Mouse (Mus musculus): ENCODE measurements at regions not wholly inside any gene's neighbourhood (a gene's known extent, or its start where the extent isn't known, plus 50 kb on each side); places are given as distances from the start of the nearest gene placed in this dataset.
A peak's percentile ranks its signal among the peaks of the same experiment; 100 is the strongest.
"Not testable (repeated sequence)": the region's sequence is repeated elsewhere in the genome, so short reads cannot be mapped to it uniquely, and the experiment has no call there.

GRCm38 (mm10) chr11:14136142-14136541, 462.9 kb upstream of the Pom121l12 start:
- peak in 1 of 2 experiments; percentile 67 for DNase-seq (ENCODE audit: low spot score in 2 of 2)
- intact Hi-C loops (cut with DNase I), result no loop called here

GRCm38 (mm10) chr11:14142376-14142775, 456.7 kb upstream of the Pom121l12 start:
- intact Hi-C loops (cut with DNase I); DNase-seq (ENCODE audit: low spot score in 2 of 2): not testable (repeated sequence)

- DNase-seq (ENCODE audit: low spot score in 2 of 2), result no peak
- intact Hi-C loops (cut with DNase I), result no loop called here
These were observed 451.4 kb upstream of the Pom121l12 start for GRCm38 (mm10) chr11:14147639-14148038.

GRCm38 (mm10) chr11:14159366-14159765, 439.7 kb upstream of the Pom121l12 start:
- DNase-seq (ENCODE audit: low spot score in 2 of 2), result no peak
- intact Hi-C loops (cut with DNase I), result no loop called here

GRCm38 (mm10) chr11:14169478-14169877, 429.6 kb upstream of the Pom121l12 start:
- DNase-seq (ENCODE audit: low spot score in 2 of 2), result no peak
- intact Hi-C loops (cut with DNase I), result no loop called here

- intact Hi-C loops (cut with DNase I), result no loop called here
These were observed 424.5 kb upstream of the Pom121l12 start for GRCm38 (mm10) chr11:14174594-14174993.

GRCm38 (mm10) chr11:14182020-14182419, 417.1 kb upstream of the Pom121l12 start:
- no peak for DNase-seq (ENCODE audit: low spot score in 2 of 2)
- intact Hi-C loops (cut with DNase I), result no loop called here

More at GRCm38 (mm10) chr11:14174594-14174993, 424.5 kb upstream of the Pom121l12 start:
- DNase-seq (ENCODE audit: low spot score in 2 of 2), result no peak

- intact Hi-C loops (cut with DNase I), result no loop called here
- no peak for DNase-seq (ENCODE audit: low spot score in 2 of 2)
These were observed 416.6 kb upstream of the Pom121l12 start for GRCm38 (mm10) chr11:14182466-14182865.

- intact Hi-C loops (cut with DNase I), result no loop called here
- no peak for DNase-seq (ENCODE audit: low spot score in 2 of 2)
These were observed 415.7 kb upstream of the Pom121l12 start for GRCm38 (mm10) chr11:14183258-14183968.

- intact Hi-C loops (cut with DNase I), result no loop called here
- DNase-seq (ENCODE audit: low spot score in 2 of 2), result no peak
These were observed 404.0 kb upstream of the Pom121l12 start for GRCm38 (mm10) chr11:14195081-14195480.

Measured in left cerebral cortex, postnatal 25 days (tissue).